Mouse (Mus musculus): ENCODE measurements around the gene Ankrd28. TPM values are rescaled to one million over a fixed set of nuclear protein-coding genes. Genes with fewer than 3 reads are reported as not detected.

The Ankrd28 gene
- polyA plus RNA-seq, 1 experiment from 2014 or later, result 9.9 TPM

DNA sequence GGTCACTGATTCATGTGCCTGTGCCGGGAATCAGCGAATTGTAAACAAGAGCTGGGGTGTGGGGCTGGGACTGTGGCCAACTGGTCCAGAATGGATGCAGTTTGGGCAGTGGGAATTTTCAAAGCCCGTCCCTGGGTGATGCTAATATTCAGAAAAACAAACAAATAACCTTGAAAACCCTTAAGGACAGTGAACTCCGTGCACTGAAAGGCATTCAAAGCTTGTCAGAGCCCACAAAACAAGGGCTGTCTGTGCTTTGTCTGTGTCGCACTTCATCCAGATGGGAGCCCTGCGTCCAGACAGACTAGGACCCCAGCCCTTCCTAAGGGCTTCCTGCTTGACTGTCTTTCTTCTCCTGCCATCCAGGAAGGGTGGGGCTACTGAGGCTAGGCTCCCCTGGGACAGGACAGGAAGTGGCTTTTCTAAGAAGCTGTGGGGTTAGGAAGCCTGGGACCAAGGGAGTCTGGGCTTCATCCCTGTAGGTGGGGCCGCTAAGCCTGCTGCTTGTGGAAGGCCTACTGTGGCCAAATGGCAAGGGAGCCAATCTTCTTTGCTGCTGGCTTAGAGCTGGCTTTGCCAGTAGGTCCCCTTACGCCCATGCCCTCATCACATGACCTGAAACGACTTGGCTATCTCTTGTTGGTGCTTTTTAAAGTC lies 167.8 kb downstream of the Ankrd28 start:
- WGBS, result 22% methylated on average over 9 of the region's 9 CpGs
- Histone ChIP-seq H3K4me3 (peak overlapping the region; percentile 36), H3K27me3 (no peaks in the 10 kb centered on the region), H3K4me2 (replicated peaks) (peak overlapping the region; percentile 51), H3K9ac (peak overlapping the region; percentile 34; the same call in 1 of the 2 replicates), H3K36me3 (peaks cover 10% of the 10 kb centered on the region), H3K4me1 (peaks cover 45% of the 10 kb centered on the region), H3K27ac (peak overlapping the region; percentile 98), H3K9me3 (no peaks in the 10 kb centered on the region)
- peak; percentile 41; the same call in 1 of the 2 replicates for ATAC-seq (ENCODE audit: insufficient number of reproducible peaks, insufficient read depth, low FRiP score, low TSS enrichment)

DNA sequence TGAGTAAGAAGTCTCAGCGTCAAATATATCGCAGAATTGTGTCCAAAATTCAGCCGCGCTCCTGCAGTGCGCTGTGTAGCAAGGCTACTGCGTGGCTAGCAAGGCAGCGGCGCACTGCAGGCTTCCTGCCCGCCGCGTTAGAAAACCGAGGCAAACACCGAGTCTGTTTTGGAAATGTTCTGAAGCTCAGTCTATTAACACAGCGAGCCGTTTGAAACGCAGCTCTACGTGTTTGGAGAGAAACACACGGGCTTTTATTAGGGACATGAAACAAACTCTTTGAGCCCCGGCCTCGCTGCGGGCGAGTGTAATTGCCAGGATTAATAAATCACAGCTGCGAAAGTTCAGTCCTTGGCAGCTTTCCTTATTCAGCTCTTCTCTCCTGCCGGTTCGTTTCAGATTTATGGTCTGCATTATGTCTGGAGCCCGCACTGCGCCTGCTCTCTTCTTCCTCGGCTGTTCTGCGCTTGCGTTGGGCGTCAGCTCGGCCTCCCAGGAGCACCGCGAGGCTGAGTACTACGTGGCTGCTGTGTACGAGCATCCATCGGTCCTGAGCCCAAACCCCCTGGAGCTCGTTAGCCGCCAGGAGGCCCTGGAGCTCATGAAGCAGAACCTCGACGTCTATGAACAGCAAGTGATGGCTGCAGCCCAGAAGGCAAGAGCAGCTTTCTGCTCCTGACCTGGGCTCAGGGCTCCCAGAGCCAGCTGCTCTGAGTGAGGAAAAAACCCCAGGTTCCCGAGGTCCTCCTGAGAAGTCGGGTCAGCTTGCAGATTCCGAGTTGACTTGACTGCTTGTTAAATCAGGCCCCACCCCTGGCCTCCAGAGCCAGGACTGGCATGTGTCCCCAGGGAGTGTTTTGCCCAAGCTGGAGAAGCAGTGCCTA lies 168.5 kb downstream of the Ankrd28 start:
- H3K9me3 ChIP-seq, result no peaks in the 10 kb centered on the region
- 4% methylated on average over 44 of the region's 44 CpGs for WGBS
- peak overlapping the region; percentile 35 for H3K9ac ChIP-seq
- peak overlapping the region; percentile 98 for H3K27ac ChIP-seq
- ATAC-seq (ENCODE audit: insufficient number of reproducible peaks, insufficient read depth, low FRiP score, low TSS enrichment), result peak; percentile 80
- H3K4me3 ChIP-seq, result peak overlapping the region; percentile 36
- H3K4me1 ChIP-seq, result peaks cover 52% of the 10 kb centered on the region
- H3K4me2 ChIP-seq (replicated peaks), result peak overlapping the region; percentile 51
- H3K27me3 ChIP-seq, result no peaks in the 10 kb centered on the region
- peaks cover 4% of the 10 kb centered on the region for H3K36me3 ChIP-seq

DNA sequence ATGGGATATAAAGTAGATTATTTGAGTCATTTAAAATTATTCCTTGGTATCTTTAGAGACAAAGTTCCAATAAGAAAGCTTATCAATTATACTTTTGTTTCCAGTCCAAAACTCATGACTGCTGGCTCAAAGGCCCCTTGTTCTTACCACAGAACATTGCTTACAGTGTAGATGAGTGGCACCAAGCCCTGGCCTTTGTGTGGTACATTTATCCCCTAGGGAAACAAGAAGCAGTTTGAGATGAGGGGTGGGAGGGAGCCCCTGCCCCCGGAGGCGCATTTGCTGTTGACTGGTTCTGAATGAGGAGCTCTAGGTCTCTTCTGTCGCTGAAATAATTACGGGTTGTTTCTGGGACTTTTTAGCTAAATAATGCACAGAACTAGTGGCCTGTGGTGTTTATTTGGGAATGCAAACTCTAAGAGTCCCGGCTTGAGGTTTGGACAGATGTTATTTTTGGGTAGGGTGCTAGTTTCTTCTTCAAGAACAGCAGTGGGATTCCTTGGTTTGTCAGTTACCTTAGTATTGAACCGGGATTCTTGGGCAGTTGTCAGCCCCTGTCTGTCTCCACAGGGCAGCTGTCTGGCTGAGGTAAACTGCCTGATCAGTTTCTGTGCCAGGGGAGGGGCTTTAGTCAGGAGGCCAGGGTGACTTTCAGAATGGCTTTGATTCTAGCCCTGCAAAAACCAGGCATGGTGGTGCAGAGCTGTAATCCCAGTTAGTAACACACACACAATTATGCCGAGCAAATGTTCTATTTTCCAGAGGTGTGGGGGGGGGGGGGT lies 169.9 kb downstream of the Ankrd28 start:
- no peaks in the 10 kb centered on the region for H3K9me3 ChIP-seq
- no peak overlapping the region for H3K9ac ChIP-seq
- WGBS, result 24% methylated on average over 7 of the region's 7 CpGs
- no peaks in the 10 kb centered on the region for H3K27me3 ChIP-seq
- H3K36me3 ChIP-seq, result no peaks in the 10 kb centered on the region
- no peak overlapping the region for H3K4me3 ChIP-seq
- peak overlapping the region; percentile 98 for H3K27ac ChIP-seq
- H3K4me2 ChIP-seq (replicated peaks), result no peak overlapping the region
- no peak for ATAC-seq (ENCODE audit: insufficient number of reproducible peaks, insufficient read depth, low FRiP score, low TSS enrichment)
- peaks cover 52% of the 10 kb centered on the region for H3K4me1 ChIP-seq

DNA sequence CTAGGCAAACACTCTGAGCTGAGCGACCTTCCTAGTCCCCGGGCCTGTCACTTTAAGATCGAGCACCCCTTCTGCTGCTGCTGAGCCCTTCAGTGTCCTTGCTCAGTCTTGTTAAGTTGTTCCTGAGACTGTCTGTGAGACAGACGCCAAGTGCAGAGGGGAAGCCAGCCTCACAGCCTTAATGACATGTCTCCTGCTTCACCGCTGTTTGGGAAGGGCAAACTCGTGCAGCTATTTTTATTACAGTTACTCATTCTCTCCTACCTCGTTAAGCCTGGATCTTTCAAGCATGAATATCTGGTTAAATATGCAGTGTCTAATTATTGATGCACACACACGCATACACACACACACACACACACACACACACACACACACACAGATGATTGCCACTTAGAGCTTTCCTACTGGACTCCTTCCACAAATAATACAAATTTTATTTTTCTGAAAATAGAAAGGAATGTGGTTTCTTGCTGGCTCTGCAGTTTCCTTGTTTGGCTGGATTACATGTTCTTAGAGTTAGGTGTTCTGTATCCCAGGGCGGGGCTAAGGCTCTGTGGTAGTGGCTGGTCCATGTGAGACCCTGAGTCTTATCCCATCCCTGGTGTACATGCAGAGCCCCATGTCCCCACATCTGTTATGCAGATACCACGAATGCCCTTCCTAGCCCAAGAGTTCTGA lies 170.8 kb downstream of the Ankrd28 start:
- Histone ChIP-seq H3K9me3 (no peaks in the 10 kb centered on the region), H3K27me3 (no peaks in the 10 kb centered on the region), H3K36me3 (no peaks in the 10 kb centered on the region), H3K27ac (peak overlapping the region; percentile 24), H3K4me3 (no peak overlapping the region), H3K9ac (no peak overlapping the region), H3K4me1 (peaks cover 52% of the 10 kb centered on the region), H3K4me2 (replicated peaks) (no peak overlapping the region)
- WGBS, result 56% methylated on average over 10 of the region's 10 CpGs
- no peak for ATAC-seq (ENCODE audit: insufficient number of reproducible peaks, insufficient read depth, low FRiP score, low TSS enrichment)

DNA sequence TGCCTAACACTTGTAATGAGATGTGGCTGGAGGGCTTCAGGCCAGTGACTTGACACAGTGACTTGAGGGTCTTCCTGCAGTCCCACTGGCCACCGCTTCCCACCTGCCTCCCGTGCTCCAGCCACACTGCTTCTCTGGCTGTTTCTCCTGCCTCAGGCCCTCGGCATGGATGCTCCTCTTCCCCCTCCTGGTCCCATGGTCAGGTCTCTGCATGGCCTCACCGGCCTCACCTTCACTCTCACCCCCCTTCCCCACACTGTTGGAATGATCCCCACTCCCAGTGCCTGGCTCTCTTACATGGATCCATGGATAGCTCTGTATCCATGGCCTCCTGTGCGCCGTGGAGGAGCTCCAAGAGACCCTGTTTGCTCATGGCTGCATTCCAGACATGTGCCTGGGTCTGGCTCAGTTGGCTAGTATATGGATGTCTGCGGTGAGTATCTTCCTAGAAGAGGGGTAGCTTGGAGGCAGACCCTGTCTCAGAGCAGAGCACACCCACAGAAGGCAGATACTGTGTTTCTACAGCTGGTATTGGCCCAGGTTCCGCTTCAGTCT lies 172.2 kb downstream of the Ankrd28 start:
- WGBS, result 85% methylated on average over 8 of the region's 8 CpGs
- H3K4me3 ChIP-seq, result no peak overlapping the region
- H3K36me3 ChIP-seq, result no peaks in the 10 kb centered on the region
- ATAC-seq (ENCODE audit: insufficient number of reproducible peaks, insufficient read depth, low FRiP score, low TSS enrichment), result no peak
- H3K27me3 ChIP-seq, result no peaks in the 10 kb centered on the region
- no peaks in the 10 kb centered on the region for H3K9me3 ChIP-seq
- no peak overlapping the region for H3K4me2 ChIP-seq (replicated peaks)
- no peak overlapping the region for H3K9ac ChIP-seq
- peaks cover 43% of the 10 kb centered on the region for H3K4me1 ChIP-seq
- H3K27ac ChIP-seq, result no peak overlapping the region

DNA sequence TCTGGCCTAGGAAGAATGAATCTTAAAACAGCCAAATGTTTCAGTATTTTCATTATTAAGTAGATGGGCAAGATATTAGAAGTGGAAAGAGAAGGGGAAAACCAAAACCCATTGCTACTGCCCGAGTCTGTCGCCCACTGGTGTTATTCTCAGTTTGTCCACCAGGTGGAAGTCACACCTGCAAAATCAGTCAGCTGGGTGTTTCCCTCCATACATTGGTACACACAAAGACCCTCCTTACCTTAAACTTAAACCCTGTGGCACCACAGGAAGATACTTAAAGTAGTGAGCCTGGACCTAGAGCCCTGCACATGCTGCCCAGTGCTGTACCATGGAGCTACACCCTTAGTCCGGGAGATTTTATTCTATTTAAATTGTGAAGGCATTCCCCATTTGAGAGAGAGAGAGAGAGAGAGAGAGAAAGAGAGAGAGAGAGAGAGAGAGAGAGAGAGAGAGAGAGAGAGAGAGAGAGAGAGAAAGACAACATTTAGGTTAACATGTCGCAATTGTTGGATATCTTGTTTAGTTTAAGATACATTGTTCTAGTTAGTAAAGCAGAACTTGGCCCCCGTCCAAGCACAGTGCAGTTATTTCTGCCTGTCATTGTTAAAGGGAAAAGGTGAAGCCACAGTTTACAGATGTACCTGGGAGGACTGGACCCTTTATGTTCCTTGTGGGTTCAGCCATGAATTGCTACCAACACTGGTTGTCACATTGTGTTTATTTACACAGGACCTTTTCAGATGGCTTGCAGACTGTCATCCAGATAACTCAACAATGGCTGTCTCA lies 173.4 kb downstream of the Ankrd28 start:
- H3K36me3 ChIP-seq, result no peaks in the 10 kb centered on the region
- no peak for ATAC-seq (ENCODE audit: insufficient number of reproducible peaks, insufficient read depth, low FRiP score, low TSS enrichment)
- no peak overlapping the region for H3K4me2 ChIP-seq (replicated peaks)
- no peaks in the 10 kb centered on the region for H3K27me3 ChIP-seq
- no peaks in the 10 kb centered on the region for H3K9me3 ChIP-seq
- H3K27ac ChIP-seq, result no peak overlapping the region
- H3K4me3 ChIP-seq, result no peak overlapping the region
- H3K9ac ChIP-seq, result no peak overlapping the region
- H3K4me1 ChIP-seq, result peaks cover 31% of the 10 kb centered on the region
- WGBS, result 40% methylated on average over 5 of the region's 5 CpGs

DNA sequence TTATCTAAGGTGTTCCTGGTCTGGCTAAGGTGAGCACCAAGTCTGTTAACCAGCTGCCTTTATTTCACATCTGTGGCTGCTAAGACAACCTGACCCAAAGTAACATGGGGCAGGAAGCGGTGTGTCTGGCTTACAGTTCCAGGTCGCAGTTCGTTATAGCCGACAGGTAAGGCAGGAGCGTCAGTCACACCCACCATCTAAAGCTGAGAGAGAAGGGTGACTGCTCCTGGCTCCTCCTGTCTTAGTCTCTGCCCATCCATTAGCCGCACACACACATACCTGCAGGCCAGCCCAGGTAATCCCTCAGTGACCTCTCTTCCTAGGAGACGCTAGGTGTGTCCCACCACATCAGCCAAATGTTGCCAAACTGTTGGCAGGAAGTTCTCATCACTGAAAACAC lies 174.1 kb downstream of the Ankrd28 start:
- Histone ChIP-seq H3K9ac (no peak overlapping the region), H3K4me3 (no peak overlapping the region), H3K27me3 (no peaks in the 10 kb centered on the region), H3K36me3 (no peaks in the 10 kb centered on the region), H3K27ac (no peak overlapping the region), H3K4me1 (peaks cover 29% of the 10 kb centered on the region), H3K4me2 (replicated peaks) (no peak overlapping the region), H3K9me3 (no peaks in the 10 kb centered on the region)
- no peak for ATAC-seq (ENCODE audit: insufficient number of reproducible peaks, insufficient read depth, low FRiP score, low TSS enrichment)
- 71% methylated on average over 7 of the region's 7 CpGs for WGBS

DNA sequence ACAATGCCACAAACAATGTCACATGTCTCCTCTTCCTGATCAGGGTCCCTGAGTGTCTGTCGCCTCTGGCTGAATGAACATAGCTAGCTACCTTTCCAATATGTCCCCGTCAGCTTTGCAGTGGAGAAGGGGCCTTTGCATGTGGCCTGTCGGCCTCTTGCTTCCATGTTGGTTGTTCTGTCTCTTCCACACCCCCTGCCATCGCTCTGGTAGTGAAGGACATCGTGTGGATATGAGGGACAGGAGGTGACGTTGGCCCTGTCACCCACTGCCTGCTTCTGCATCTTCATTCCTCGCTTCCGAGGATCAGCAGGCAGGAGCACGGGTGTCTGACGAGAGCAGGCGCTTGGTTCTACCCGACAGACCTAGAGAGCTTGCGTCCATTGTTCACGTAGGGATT lies 175.0 kb downstream of the Ankrd28 start:
- Histone ChIP-seq H3K4me1 (peaks cover 20% of the 10 kb centered on the region), H3K36me3 (no peaks in the 10 kb centered on the region), H3K9me3 (no peaks in the 10 kb centered on the region), H3K4me2 (replicated peaks) (no peak overlapping the region), H3K27ac (no peak overlapping the region), H3K27me3 (no peaks in the 10 kb centered on the region), H3K4me3 (no peak overlapping the region), H3K9ac (no peak overlapping the region)
- no peak for ATAC-seq (ENCODE audit: insufficient number of reproducible peaks, insufficient read depth, low FRiP score, low TSS enrichment)
- WGBS, result 77% methylated on average over 14 of the region's 14 CpGs

DNA sequence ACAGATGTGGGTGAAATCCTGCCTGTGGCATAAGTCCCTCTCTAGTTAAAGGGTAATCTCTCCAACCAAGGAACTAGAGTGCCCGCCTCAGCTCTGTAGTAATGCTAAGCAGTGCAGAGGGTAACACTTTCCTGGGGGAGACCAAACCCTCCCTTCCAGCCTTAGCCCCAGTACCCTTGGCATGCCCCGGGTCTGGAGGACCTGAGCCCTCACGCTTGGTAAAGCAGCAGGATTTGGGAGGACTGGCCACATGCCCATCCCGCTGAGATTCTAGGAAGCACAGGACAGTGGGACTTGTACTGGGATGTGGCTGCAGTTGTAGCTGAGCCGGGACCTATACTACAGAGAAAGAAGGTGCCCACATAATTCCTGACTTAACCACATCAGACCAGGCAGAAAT lies 175.6 kb downstream of the Ankrd28 start:
- no peaks in the 10 kb centered on the region for H3K36me3 ChIP-seq
- H3K27me3 ChIP-seq, result no peaks in the 10 kb centered on the region
- 80% methylated on average over 5 of the region's 5 CpGs for WGBS
- ATAC-seq (ENCODE audit: insufficient number of reproducible peaks, insufficient read depth, low FRiP score, low TSS enrichment), result no peak
- no peak overlapping the region for H3K4me2 ChIP-seq (replicated peaks)
- no peaks in the 10 kb centered on the region for H3K9me3 ChIP-seq
- H3K9ac ChIP-seq, result no peak overlapping the region
- H3K4me3 ChIP-seq, result no peak overlapping the region
- peaks cover 14% of the 10 kb centered on the region for H3K4me1 ChIP-seq
- H3K27ac ChIP-seq, result no peak overlapping the region

DNA sequence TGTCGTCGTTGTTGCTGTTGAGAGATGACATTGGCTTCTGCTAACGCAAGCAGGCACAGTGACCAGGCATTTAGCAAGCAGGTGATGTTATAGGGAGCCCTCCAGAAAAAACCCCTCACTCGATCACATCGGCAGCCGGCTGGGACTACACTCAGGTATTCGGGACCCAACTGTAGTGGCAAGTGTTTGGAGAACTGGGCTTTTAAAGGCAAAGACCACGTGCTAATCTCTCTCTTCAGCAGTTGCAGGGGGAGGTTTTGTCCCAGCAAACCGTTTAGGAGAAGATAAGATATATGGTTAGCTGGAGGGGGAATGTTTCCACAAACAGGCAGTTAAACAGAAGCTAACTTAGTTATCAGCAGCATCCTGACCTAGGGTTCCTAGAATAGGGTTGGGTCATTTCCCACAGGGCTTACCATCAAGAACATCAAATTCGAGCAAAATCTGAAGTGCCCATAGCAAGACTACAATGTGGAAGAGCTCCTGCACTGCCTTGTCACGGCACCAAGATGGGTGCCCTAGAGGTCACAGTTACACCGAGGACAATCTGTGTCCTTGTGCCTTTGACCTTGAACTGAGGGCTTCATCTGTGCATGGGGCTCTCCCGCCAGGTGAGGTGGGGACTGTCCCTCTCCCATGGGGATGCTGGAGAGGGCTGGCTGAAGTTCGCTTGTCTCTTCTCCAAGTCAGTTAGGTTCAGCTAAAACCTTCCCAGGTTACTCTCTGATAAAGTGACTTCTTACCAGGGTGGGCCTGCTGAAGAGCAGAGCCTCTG lies 177.2 kb downstream of the Ankrd28 start:
- H3K27ac ChIP-seq, result no peak overlapping the region
- ATAC-seq (ENCODE audit: insufficient number of reproducible peaks, insufficient read depth, low FRiP score, low TSS enrichment), result no peak

More for the DNA sequence above, 177.2 kb downstream of the Ankrd28 start:
- H3K9ac ChIP-seq, result no peak overlapping the region
- no peaks in the 10 kb centered on the region for H3K27me3 ChIP-seq
- H3K9me3 ChIP-seq, result no peaks in the 10 kb centered on the region
- H3K4me2 ChIP-seq (replicated peaks), result no peak overlapping the region
- no peak overlapping the region for H3K4me3 ChIP-seq
- no peaks in the 10 kb centered on the region for H3K36me3 ChIP-seq
- H3K4me1 ChIP-seq, result peaks cover 9% of the 10 kb centered on the region; the same call in 1 of the 2 replicates
- 81% methylated on average over 14 of the region's 14 CpGs for WGBS
